Mouse (Mus musculus) olfactory bulb, adult 2 months (tissue): Measurements from ENCODE around the gene Cfap221. TPM values are rescaled to one million over a fixed set of nuclear protein-coding genes. Genes with fewer than 3 reads are reported as not detected.

Experiments used
- H3K27ac ChIP-seq: fragments of 200-500 bp; 2 replicates; pipeline ENCODE4 v1.5.1; 2012; ENCODE audit warnings: low read depth, low read length; ENCODE audit not compliant: insufficient read depth
- H3K4me1 ChIP-seq: fragments of 200-500 bp; 2 replicates; pipeline ENCODE4 v1.6.1; 2012; ENCODE audit warnings: low read length; ENCODE audit not compliant: control insufficient read depth, insufficient read depth
- H3K4me3 ChIP-seq: fragments of 200-500 bp; 2 replicates; pipeline ENCODE4 v1.5.1; 2012; ENCODE audit warnings: mild to moderate bottlenecking, low read depth, low read length, moderate library complexity; ENCODE audit not compliant: insufficient read depth
- CTCF ChIP-seq: fragments of 200-500 bp; IDR thresholded peaks from 2 replicates; pipeline ENCODE4 v1.5.1; 2012; ENCODE audit warnings: low read depth, mild to moderate bottlenecking, low read length, moderate library complexity; ENCODE audit not compliant: insufficient read depth
- POLR2A ChIP-seq: fragments of 200-500 bp; IDR thresholded peaks from 2 replicates; pipeline ENCODE4 v1.6.1; 2012; ENCODE audit warnings: mild to moderate bottlenecking, low read depth, low read length, moderate library complexity; ENCODE audit not compliant: insufficient read depth
- WGBS: fragments of 180-500 bp; shearing (Covaris S2); methylation state at CpG from one replicate; pipeline ENCODE4 v1.1.7; 2018; 5-methylcytosine and 5-hydroxymethylcytosine counted together
- polyA plus RNA-seq: library from polyadenylated mRNA; stranded (reverse); fragments of >200 nt; gene quantifications from 2 replicates; pipeline ENCODE4 v1.2.4, GENCODE M21; 2012; ENCODE audit warnings: low replicate concordance; ENCODE audit not compliant: missing spikeins, insufficient read depth, insufficient read length

Gene Cfap221
- polyA plus RNA-seq, 1 experiment = not detected

DNA sequence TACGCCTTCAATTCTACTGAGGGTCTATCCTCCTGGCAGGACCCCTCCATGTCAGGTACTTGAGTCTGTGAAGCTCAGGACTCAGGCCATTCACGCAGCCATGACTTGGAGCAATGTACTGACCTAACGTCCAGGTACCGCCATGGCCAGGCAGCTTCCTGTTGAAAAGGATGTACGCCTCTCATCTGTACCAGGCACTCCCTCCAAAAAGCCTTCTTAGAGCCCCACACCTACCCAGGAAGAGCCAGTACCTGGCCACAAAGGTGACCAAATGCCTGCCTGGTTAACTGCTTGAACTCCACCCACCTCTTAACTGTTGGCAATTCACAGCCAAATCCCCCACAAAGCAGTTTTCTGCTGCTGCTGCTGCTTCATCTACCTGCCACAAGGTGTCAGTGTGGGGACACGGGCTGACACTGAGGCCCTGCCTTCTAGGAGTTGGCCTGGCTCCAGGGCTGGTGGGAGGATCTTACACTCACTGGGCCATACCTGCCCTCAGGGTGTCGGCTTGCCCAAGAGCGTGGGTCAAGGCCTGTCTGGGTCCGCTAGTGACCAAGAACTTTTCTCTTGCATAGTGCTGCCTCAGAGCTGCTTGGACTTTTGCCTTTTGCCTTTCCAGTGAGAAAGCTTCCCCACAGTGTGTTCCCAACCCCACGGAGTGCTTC lies 35.9 kb upstream of the Cfap221 start:
- no peak overlapping the region for H3K4me3 ChIP-seq
- WGBS = 44% methylated on average over 10 of the region's 10 CpGs
- TF ChIP-seq POLR2A = no peak
- peak; percentile 84; the same call in 1 of the 2 replicates for TF ChIP-seq CTCF
- H3K4me1 ChIP-seq = 0 out of 2 replicates have a peak, but pooled peaks cover 2% of the 10 kb centered on the region
- H3K27ac ChIP-seq = no peak overlapping the region

DNA sequence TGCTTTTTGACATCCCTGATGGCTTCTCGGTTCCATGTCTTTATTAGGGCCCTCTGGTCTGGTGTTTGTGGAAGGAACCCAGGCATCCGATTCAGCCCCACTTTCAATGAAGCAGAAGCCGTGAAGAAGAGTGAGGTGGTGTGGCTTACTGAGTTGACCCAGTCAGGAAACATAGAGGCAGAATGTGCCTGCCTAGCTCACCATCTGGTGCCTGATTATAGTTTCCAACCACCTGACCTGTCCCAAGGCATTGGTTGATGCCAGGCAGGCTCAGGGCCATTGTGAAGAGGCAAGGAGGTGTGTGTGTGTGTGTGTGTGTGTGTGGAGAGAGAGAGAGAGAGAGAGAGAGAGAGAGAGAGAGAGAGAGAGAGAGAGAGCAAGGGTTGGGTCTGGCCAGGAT lies 33.4 kb upstream of the Cfap221 start:
- Histone ChIP-seq H3K27ac (no peak overlapping the region), H3K4me1 (0 out of 2 replicates have a peak, but pooled peaks cover 2% of the 10 kb centered on the region), H3K4me3 (no peak overlapping the region)
- TF ChIP-seq POLR2A = no peak
- TF ChIP-seq CTCF = no peak
- WGBS = 92% methylated on average over 3 of the region's 3 CpGs

DNA sequence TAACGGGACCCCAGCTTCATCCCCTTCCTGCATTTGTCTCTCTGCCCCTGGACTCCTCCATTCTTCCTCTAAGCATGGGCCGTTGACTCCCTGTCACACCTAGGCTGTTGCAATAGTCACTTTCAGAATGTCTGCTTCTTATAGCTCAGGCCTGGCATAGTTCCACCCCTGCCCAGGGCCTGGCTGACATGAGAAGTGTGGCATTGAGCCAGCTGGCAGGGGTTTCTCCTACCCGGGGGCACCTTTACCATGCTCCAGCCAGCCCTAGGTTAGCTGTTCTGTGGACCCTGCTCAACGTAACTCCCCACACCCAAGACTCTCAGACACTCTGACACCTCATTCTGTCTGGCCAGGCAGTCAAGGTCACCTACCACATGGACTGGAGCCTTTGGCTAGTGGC lies 30.7 kb upstream of the Cfap221 start:
- Histone ChIP-seq H3K4me3 (no peak overlapping the region), H3K27ac (no peak overlapping the region), H3K4me1 (no peaks in the 10 kb centered on the region)
- TF ChIP-seq POLR2A = no peak
- no peak for TF ChIP-seq CTCF
- WGBS = 59% methylated on average over 4 of the region's 4 CpGs

DNA sequence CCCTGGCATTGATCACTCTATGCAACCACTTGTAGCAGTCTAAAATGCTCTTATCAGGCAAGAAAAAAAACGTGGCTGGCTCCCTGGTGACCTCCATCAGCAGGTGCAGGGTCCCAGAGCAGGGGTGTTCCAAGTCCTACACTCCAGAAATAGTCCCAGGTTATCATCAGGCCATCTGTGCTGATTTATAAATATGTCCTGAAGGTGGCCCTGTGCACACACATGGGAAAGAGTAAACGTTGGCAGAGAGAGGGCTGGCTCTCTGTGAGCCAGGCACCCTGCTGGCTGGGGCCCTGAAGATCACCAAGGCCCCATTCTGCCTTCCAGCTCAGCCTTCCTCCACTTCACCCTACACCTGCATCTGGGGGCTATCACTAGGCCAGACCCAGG lies 28.0 kb upstream of the Cfap221 start:
- H3K4me3 ChIP-seq = no peak overlapping the region
- TF ChIP-seq CTCF (no peak), POLR2A (no peak)
- H3K27ac ChIP-seq = no peak overlapping the region
- no peaks in the 10 kb centered on the region for H3K4me1 ChIP-seq
- WGBS = 35% methylated on average over 2 of the region's 2 CpGs

DNA sequence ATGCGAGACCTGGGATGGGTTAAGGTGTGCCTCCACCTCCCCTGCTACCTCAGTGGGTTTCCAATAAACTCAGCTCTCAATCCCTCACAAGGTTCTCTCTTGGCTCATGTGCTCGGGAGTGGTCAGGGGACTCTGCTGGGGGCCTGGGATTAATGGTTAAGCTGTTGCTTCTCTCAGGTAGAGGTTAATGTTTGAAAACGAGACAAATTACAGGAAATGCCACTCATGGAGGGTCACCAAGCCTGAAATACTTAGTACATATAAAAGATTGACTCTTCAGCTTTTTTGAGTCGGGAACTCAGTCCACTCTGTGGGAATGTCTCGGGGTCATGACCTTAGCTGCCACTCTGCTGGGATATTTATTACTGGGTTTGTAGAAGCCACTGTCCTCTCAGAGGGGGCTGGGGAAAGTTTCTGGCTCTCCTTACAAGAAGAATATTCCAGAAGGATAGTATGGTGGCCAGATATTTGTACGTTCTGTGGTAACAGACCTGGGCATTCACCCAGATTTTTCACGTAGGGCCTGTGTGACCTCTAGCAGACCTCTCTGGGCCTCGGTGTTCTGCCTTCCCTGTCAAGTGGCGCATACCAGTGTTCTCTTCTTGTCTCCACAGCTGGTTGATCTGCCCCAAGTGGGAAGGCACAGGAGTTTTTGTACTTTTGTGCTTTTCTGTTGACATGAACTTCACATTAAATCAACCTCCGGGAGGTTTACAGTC lies 27.5 kb upstream of the Cfap221 start:
- TF ChIP-seq CTCF (no peak), POLR2A (no peak)
- 85% methylated on average over 10 of the region's 10 CpGs for WGBS
- Histone ChIP-seq H3K27ac (no peak overlapping the region), H3K4me3 (no peak overlapping the region), H3K4me1 (no peaks in the 10 kb centered on the region)

DNA sequence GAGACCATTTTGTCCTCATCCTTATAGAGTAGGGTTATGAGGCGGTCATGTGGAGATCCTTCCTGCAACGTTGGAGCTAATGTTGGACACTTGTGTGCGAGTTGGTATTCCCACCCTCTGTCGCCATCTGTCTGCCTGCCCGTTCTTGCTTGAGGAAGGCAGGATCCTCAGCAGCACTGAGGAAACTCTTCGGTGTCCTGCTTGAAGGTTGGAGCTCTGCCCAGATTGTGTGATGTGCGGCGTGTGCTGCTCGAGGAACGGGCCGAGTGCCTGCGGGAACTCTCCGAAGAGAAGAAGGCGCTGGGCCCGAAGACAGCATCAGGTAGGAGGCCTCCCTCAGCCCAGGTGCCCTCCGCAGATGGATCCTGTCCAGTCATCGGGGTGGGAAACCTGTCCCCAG lies 24.9 kb upstream of the Cfap221 start:
- no peak overlapping the region for H3K4me3 ChIP-seq
- WGBS = 86% methylated on average over 17 of the region's 17 CpGs
- no peak overlapping the region for H3K27ac ChIP-seq
- no peak for TF ChIP-seq POLR2A
- TF ChIP-seq CTCF = no peak
- H3K4me1 ChIP-seq = no peaks in the 10 kb centered on the region

DNA sequence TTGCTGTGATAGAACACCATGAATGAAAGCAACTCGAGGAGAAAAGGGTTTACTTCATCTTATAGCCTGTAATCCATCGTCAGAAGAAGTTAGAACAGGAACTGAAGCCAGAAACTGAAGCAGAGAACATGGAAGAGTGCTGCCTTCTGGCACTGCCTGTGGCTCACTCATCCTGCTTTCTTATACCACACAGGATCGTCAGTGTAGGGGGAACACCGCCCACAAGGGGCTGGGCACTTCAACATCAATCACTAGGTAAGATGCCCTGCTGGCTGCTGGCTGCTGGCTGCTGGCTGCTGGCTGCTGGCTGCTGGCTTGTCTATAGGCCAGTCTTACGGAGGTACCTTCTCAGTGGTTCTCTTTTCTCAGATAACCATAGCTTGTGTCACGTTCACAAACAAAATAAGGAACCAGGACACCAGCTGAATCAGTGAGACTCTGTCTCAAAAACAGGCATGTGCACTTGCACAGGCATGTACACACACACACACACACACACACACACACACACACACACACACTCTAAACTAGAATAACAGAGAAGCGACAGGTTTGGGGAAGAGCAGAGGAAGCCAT lies 23.4 kb upstream of the Cfap221 start:
- Histone ChIP-seq H3K4me1 (no peaks in the 10 kb centered on the region), H3K27ac (no peak overlapping the region), H3K4me3 (no peak overlapping the region)
- 73% methylated on average over 7 of the region's 7 CpGs for WGBS
- no peak for TF ChIP-seq CTCF
- TF ChIP-seq POLR2A = no peak

DNA sequence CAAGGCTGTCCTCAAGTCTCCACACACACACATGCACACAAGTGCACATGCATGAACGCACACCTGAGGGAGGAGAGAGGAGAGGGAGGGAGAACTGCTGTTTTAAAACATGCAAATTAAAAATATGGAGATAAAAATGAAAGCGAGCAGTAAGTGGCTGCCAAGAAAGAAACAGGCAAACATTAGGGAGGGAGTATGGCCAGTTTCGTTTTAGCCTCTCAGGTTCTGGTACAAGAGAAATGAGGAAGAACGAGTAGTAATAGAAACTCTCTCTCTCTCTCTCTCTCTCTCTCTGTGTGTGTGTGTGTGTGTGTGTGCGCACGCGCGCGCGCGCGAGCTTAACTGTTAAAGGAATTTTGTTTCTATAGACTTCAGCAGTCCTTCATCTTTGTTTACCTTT lies 22.4 kb upstream of the Cfap221 start:
- no peak overlapping the region for H3K27ac ChIP-seq
- H3K4me3 ChIP-seq = no peak overlapping the region
- 92% methylated on average over 12 of the region's 12 CpGs for WGBS
- no peaks in the 10 kb centered on the region for H3K4me1 ChIP-seq
- no peak for TF ChIP-seq POLR2A
- no peak for TF ChIP-seq CTCF

DNA sequence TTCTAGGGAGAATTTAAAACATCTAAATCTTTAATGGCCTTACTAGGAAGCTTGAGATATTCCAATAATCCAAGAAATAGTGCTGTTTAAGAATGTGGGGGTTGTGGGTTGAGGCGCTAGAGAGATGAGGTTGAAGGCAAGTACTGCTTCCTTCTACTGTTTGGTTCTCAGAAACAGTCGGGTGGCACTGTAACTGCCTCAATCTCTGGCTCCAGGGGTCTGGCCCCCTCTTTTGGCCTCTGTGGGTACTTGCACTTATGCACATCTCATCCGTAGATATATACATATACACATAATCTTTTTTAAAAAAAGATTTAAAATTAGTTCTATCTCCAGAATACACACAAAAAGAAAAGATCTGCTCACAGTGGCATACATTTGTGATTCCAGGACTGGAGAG lies 21.9 kb upstream of the Cfap221 start:
- WGBS = 57% methylated on average over 3 of the region's 3 CpGs
- Histone ChIP-seq H3K4me1 (no peaks in the 10 kb centered on the region), H3K4me3 (no peak overlapping the region), H3K27ac (no peak overlapping the region)
- no peak for TF ChIP-seq POLR2A
- TF ChIP-seq CTCF = no peak
